Mouse (Mus musculus) kidney, embryonic 15.5 days (tissue): ENCODE data around the gene Ncf4. TPM values are rescaled to one million over a fixed set of nuclear protein-coding genes. Genes with fewer than 3 reads are reported as not detected.
"Not testable (repeated sequence)": the region's sequence is repeated elsewhere in the genome, so short reads cannot be mapped to it uniquely, and the experiment has no call there.

Experiments
- ATAC-seq: fragments of 200-750 bp; cut with Nextera tagmentation; replicated peaks from 2 replicates; pipeline ENCODE4 v1.8.0; 2017; ENCODE audit warnings: moderate TSS enrichment; ENCODE audit not compliant: low FRiP score
- H3K27ac ChIP-seq: fragments of 300-500 bp; sonication (generic); 2 replicates; pipeline ENCODE4 v1.5.1; 2015; ENCODE audit warnings: mild to moderate bottlenecking, inconsistent platforms
- H3K27me3 ChIP-seq: fragments of 300-500 bp; sonication (generic); 2 replicates; pipeline ENCODE4 v1.6.1; 2015; ENCODE audit warnings: inconsistent platforms
- H3K36me3 ChIP-seq: fragments of 300-500 bp; sonication (generic); 2 replicates; pipeline ENCODE4 v1.6.1; 2015; ENCODE audit warnings: inconsistent platforms
- H3K4me1 ChIP-seq: fragments of 300-500 bp; sonication (generic); 2 replicates; pipeline ENCODE4 v1.6.1; 2015; ENCODE audit warnings: inconsistent platforms
- H3K4me2 ChIP-seq: fragments of 300-500 bp; sonication (generic); 2 replicates; pipeline ENCODE4 v1.6.1; 2015; ENCODE audit warnings: moderate library complexity, mild to moderate bottlenecking, inconsistent platforms
- H3K4me3 ChIP-seq: fragments of 300-500 bp; sonication (generic); replicated peaks from 2 replicates; pipeline ENCODE4 v1.5.1; 2015; ENCODE audit warnings: mild to moderate bottlenecking, inconsistent platforms
- H3K9ac ChIP-seq: fragments of 300-500 bp; sonication (generic); 2 replicates; pipeline ENCODE4 v1.6.1; 2015; ENCODE audit warnings: mild to moderate bottlenecking, inconsistent platforms
- H3K9me3 ChIP-seq: fragments of 300-500 bp; sonication (generic); replicated peaks from 2 replicates; pipeline ENCODE4 v1.6.1; 2016; ENCODE audit warnings: inconsistent platforms
- WGBS: fragments of 180-500 bp; shearing (Covaris S2); methylation state at CpG from one replicate; pipeline ENCODE4 v1.1.7; 2015; ENCODE audit warnings: mixed read lengths; 5-methylcytosine and 5-hydroxymethylcytosine counted together
- polyA plus RNA-seq: library from polyadenylated mRNA; unstranded; fragments of >200 nt; fragmentation: Nextera tagmentation; extraction: Ambion mirVana; gene quantifications from 2 replicates; pipeline ENCODE4 v1.2.1, GENCODE M21; 2015

Gene Ncf4
- polyA plus RNA-seq, 1 experiment from 2014 or later, result 3.5 TPM

GRCm38 (mm10) chr15:78257326-78258050, 12.9 kb downstream of the Ncf4 start:
- Histone ChIP-seq H3K9me3 (no peaks in the 10 kb centered on the region), H3K4me1 (no peaks in the 10 kb centered on the region), H3K27ac (no peak overlapping the region), H3K4me2 (no peak overlapping the region), H3K27me3 (peaks cover 7% of the 10 kb centered on the region; the same call in 1 of the 2 replicates), H3K9ac (no peak overlapping the region), H3K36me3 (no peaks in the 10 kb centered on the region), H3K4me3 (no peak overlapping the region)
- no peak for ATAC-seq
- 38% methylated on average over 7 of the region's 7 CpGs for WGBS

- H3K4me3 ChIP-seq, result no peak overlapping the region
- 72% methylated on average over 10 of the region's 10 CpGs for WGBS
- H3K27me3 ChIP-seq, result peaks cover 7% of the 10 kb centered on the region; the same call in 1 of the 2 replicates
- no peak overlapping the region for H3K27ac ChIP-seq
- no peaks in the 10 kb centered on the region for H3K4me1 ChIP-seq
- ATAC-seq, result no peak
- H3K9me3 ChIP-seq, result no peaks in the 10 kb centered on the region
- no peak overlapping the region for H3K4me2 ChIP-seq
- no peak overlapping the region for H3K9ac ChIP-seq
- no peaks in the 10 kb centered on the region for H3K36me3 ChIP-seq
Measured at GRCm38 (mm10) chr15:78258246-78258865, 13.8 kb downstream of the Ncf4 start.

GRCm38 (mm10) chr15:78260668-78261333, 16.2 kb downstream of the Ncf4 start:
- Histone ChIP-seq H3K4me3 (no peak overlapping the region), H3K9me3 (no peaks in the 10 kb centered on the region), H3K27me3 (no peaks in the 10 kb centered on the region), H3K9ac (no peak overlapping the region), H3K36me3 (no peaks in the 10 kb centered on the region), H3K4me1 (no peaks in the 10 kb centered on the region), H3K27ac (no peak overlapping the region), H3K4me2 (no peak overlapping the region)
- WGBS, result 58% methylated on average over 13 of the region's 13 CpGs
- no peak for ATAC-seq

- WGBS, result 77% methylated on average over 3 of the region's 3 CpGs
- Histone ChIP-seq H3K4me3 (no peak overlapping the region), H3K27ac (no peak overlapping the region), H3K36me3 (no peaks in the 10 kb centered on the region), H3K4me1 (no peaks in the 10 kb centered on the region), H3K9me3 (no peaks in the 10 kb centered on the region), H3K9ac (no peak overlapping the region), H3K27me3 (no peaks in the 10 kb centered on the region), H3K4me2 (no peak overlapping the region)
- no peak for ATAC-seq
Measured at GRCm38 (mm10) chr15:78263286-78263685, 18.7 kb downstream of the Ncf4 start.

GRCm38 (mm10) chr15:78267441-78267840, 22.8 kb downstream of the Ncf4 start:
- no peak overlapping the region for H3K4me2 ChIP-seq
- no peaks in the 10 kb centered on the region for H3K4me1 ChIP-seq
- ATAC-seq, result no peak
- 79% methylated on average over 10 of the region's 10 CpGs for WGBS
- H3K4me3 ChIP-seq, result no peak overlapping the region
- no peak overlapping the region for H3K9ac ChIP-seq
- no peak overlapping the region for H3K27ac ChIP-seq
- H3K9me3 ChIP-seq, result 0 out of 2 replicates have a peak, but pooled peaks cover 3% of the 10 kb centered on the region
- no peaks in the 10 kb centered on the region for H3K36me3 ChIP-seq
- no peaks in the 10 kb centered on the region for H3K27me3 ChIP-seq

- H3K36me3 ChIP-seq, result no peaks in the 10 kb centered on the region
Measured at GRCm38 (mm10) chr15:78267865-78268264, 23.3 kb downstream of the Ncf4 start.

GRCm38 (mm10) chr15:78271208-78271607, 26.6 kb downstream of the Ncf4 start:
- no peak for ATAC-seq

More at GRCm38 (mm10) chr15:78267865-78268264, 23.3 kb downstream of the Ncf4 start:
- Histone ChIP-seq H3K9me3 (0 out of 2 replicates have a peak, but pooled peaks cover 3% of the 10 kb centered on the region), H3K27ac (no peak overlapping the region), H3K27me3 (no peaks in the 10 kb centered on the region), H3K4me3 (no peak overlapping the region), H3K4me1 (no peaks in the 10 kb centered on the region), H3K9ac (no peak overlapping the region), H3K4me2 (no peak overlapping the region)
- no peak for ATAC-seq
- WGBS, result 68% methylated on average over 4 of the region's 4 CpGs

GRCm38 (mm10) chr15:78278308-78278707, 33.7 kb downstream of the Ncf4 start:
- H3K27me3 ChIP-seq, result no peaks in the 10 kb centered on the region
- no peak overlapping the region for H3K4me2 ChIP-seq
- H3K36me3 ChIP-seq, result no peaks in the 10 kb centered on the region
- no peak overlapping the region for H3K9ac ChIP-seq
- H3K4me3 ChIP-seq, result no peak overlapping the region
- no peaks in the 10 kb centered on the region for H3K4me1 ChIP-seq
- 66% methylated on average over 2 of the region's 2 CpGs for WGBS
- no peak for ATAC-seq
- no peak overlapping the region for H3K27ac ChIP-seq
- H3K9me3 ChIP-seq, result no peaks in the 10 kb centered on the region

More at GRCm38 (mm10) chr15:78271208-78271607, 26.6 kb downstream of the Ncf4 start:
- Histone ChIP-seq H3K27ac (no peak overlapping the region), H3K36me3 (no peaks in the 10 kb centered on the region), H3K9me3 (0 out of 2 replicates have a peak, but pooled peaks cover 3% of the 10 kb centered on the region), H3K9ac (no peak overlapping the region), H3K4me1 (no peaks in the 10 kb centered on the region), H3K27me3 (no peaks in the 10 kb centered on the region), H3K4me2 (no peak overlapping the region), H3K4me3 (no peak overlapping the region)

- Histone ChIP-seq H3K36me3 (no peaks in the 10 kb centered on the region), H3K27ac (no peak overlapping the region), H3K9ac (no peak overlapping the region), H3K4me1 (peaks cover 7% of the 10 kb centered on the region), H3K4me2 (no peak overlapping the region), H3K27me3 (no peaks in the 10 kb centered on the region), H3K9me3 (no peaks in the 10 kb centered on the region), H3K4me3 (no peak overlapping the region)
- 89% methylated on average over 5 of the region's 5 CpGs for WGBS
- no peak for ATAC-seq
Measured at GRCm38 (mm10) chr15:78287941-78288340, 43.3 kb downstream of the Ncf4 start.

GRCm38 (mm10) chr15:78289775-78290174, 45.2 kb downstream of the Ncf4 start:
- H3K9ac ChIP-seq, H3K4me1 ChIP-seq, H3K9me3 ChIP-seq, H3K4me3 ChIP-seq, H3K36me3 ChIP-seq, H3K27me3 ChIP-seq, H3K4me2 ChIP-seq: not testable (repeated sequence)
- peak; percentile 55; the same call in 1 of the 2 replicates for ATAC-seq
- H3K27ac ChIP-seq, result 0 out of 2 replicates have a peak overlapping the region, but pooled peaks have one; percentile 27
- 20% methylated on average over 5 of the region's 5 CpGs for WGBS

GRCm38 (mm10) chr15:78293228-78293627, 48.6 kb downstream of the Ncf4 start:
- WGBS, result 7% methylated on average over 2 of the region's 2 CpGs
- ATAC-seq, result not testable (repeated sequence)

GRCm38 (mm10) chr15:78293716-78294115, 49.1 kb downstream of the Ncf4 start:
- no peak overlapping the region for H3K4me2 ChIP-seq
- 84% methylated on average over 4 of the region's 4 CpGs for WGBS
- no peak overlapping the region for H3K9ac ChIP-seq
- H3K36me3 ChIP-seq, result no peaks in the 10 kb centered on the region
- H3K27me3 ChIP-seq, result no peaks in the 10 kb centered on the region
- no peak overlapping the region for H3K4me3 ChIP-seq
- ATAC-seq, result no peak
- no peaks in the 10 kb centered on the region for H3K9me3 ChIP-seq
- H3K27ac ChIP-seq, result no peak overlapping the region
- peaks cover 7% of the 10 kb centered on the region for H3K4me1 ChIP-seq

More at GRCm38 (mm10) chr15:78293228-78293627, 48.6 kb downstream of the Ncf4 start:
- not testable (repeated sequence) for H3K4me1 ChIP-seq, H3K4me3 ChIP-seq, H3K27me3 ChIP-seq, H3K9me3 ChIP-seq, H3K9ac ChIP-seq, H3K4me2 ChIP-seq, H3K36me3 ChIP-seq
- H3K27ac ChIP-seq, result peak overlapping the region; percentile 51; the same call in 1 of the 2 replicates
